Mouse (Mus musculus): Measurements from ENCODE around the gene Btg2.

Gene Btg2

DNA sequence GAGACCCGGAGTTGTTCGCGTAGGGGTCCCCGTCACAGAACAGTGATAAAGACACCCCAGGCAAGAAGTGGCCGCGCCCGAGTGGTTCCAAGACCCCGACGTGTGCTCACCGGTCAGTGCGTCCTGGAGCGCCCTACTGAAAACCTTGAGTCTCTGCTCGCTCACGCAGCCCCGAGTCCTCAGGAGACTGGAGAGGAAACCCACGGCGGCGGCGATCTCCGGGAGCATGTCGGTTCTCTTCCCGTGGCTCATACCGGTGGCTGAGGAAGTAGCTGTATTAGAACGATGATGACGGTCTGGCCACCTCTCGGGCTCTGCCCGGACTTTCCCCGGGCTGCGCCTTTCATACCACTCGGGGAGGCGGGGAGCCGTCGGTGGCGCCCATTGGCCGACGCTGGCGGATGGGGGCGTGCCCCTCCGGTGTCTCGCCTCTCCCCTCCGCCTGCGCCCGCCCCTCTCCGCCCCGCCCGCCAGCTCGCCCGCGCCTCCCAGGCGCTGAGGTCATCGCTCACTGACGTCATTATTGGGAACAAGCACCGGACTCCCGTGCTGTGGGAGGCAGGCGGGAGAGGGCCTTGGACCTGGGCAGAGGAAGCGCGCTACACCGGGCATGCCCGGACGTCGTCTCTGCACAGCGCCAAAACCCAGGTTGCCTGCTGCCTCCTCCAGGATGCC is at the start of gene Btg2:
Gene Btg2, minus strand, starts transcription at position 319 of the 675 bp plus-strand sequence.
- DNase-seq (ENCODE audit: low spot score in 2 of 2), result peak; percentile 94 to 96

DNA sequence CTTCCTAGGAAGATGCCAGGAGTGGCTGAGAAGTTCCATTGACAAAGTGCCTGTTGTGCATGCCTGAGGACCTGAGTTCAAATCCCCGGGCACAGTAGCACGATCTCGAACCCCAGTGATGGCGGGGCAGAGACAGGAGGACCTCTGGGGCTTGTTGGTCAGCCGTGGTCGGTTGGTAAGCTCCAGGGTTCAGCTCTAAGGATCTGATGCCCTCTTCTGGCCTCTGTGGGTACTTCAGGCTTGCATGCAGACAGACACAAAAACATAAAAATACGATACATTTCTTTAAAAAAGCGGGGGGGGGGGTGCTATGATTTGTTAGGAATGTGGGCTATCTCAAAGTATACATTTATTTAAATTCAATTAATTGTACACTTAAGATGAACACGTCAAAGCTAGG is 43.3 kb upstream of the Btg2 start:
- DNase-seq (ENCODE audit: low spot score in 2 of 2), result no peak

DNA sequence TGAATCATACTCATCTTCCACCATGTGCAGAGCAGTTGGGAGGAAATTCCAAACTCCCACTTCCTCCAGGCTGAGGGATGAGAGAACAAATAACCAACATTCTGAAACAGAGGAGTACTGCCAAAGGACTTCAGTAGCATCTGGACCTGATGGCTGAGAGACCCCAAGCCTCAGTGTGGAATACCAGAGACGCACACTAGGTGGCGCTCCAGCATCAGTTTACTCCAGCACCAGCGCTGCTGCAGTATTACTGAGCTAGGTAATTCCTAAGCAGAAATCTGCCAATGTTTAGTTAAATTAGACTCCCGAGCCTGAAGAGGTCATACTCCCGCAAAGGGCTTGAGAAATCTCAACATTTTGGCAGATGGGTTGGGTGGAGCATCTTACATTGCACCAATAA is 41.3 kb upstream of the Btg2 start:
- peak; percentile 93 for DNase-seq (ENCODE audit: low spot score in 2 of 2)

- no peak for DNase-seq (ENCODE audit: low spot score in 2 of 2)
Measured at GRCm38 (mm10) chr1:134117110-134117509, 38.2 kb upstream of the Btg2 start.

- DNase-seq (ENCODE audit: low spot score in 2 of 2), result no peak
Measured at GRCm38 (mm10) chr1:134115424-134115823, 36.5 kb upstream of the Btg2 start.

- DNase-seq (ENCODE audit: low spot score in 2 of 2), result no peak
Measured at GRCm38 (mm10) chr1:134114730-134115129, 35.8 kb upstream of the Btg2 start.

DNA sequence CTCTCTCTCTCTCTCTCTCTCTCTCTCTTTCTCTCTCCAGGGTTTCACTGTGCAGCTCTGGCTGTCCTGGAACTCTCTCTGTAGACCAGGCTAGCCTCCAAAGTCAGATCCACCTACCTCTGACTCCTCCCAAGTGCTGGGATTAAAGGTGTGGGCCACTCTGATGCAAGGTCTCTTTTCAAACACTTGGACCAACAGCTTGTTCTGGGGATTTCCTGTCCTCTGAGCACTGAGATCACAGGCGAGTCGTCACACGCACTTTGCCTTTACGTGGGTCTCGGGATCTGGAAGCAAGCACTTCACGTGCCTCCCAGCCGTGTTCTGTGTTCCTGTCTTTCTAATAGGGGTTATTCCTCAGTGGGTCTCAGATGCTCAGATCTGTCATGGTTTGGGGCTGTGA is 35.1 kb upstream of the Btg2 start:
- no peak for DNase-seq (ENCODE audit: low spot score in 2 of 2)

- no peak for DNase-seq (ENCODE audit: low spot score in 2 of 2)
Measured at GRCm38 (mm10) chr1:134113560-134113959, 34.6 kb upstream of the Btg2 start.

- no peak for DNase-seq (ENCODE audit: low spot score in 2 of 2)
Measured at GRCm38 (mm10) chr1:134110979-134111378, 32.1 kb upstream of the Btg2 start, which contains the start of gene Chit1. Gene Chit1 (plus strand): TSS chr1:134111242.

- DNase-seq (ENCODE audit: low spot score in 2 of 2), result no peak
Measured at GRCm38 (mm10) chr1:134110449-134110848, 31.5 kb upstream of the Btg2 start.

DNA sequence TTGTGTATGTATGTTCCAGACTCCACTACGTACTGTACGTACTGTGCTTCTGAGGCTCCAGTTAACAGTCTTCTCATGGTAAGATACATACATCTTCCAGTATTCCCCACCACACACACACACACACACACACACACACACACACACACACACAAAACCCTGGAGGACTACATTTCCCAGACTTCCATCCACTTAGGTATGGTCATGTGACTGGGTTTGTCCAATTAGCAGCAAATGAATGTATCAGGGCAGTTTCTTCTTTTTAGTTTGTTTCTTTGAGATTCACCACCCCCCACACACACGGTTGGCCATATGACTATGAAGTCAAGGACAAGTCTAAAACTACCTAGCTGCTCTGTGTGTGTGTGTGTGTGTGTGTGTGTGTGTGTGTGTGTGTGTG is 31.1 kb upstream of the Btg2 start:
- no peak for DNase-seq (ENCODE audit: low spot score in 2 of 2)

GRCm38 (mm10) chr1:134107777-134108176 is 28.9 kb upstream of the Btg2 start:
- DNase-seq (ENCODE audit: low spot score in 2 of 2), result no peak

DNA sequence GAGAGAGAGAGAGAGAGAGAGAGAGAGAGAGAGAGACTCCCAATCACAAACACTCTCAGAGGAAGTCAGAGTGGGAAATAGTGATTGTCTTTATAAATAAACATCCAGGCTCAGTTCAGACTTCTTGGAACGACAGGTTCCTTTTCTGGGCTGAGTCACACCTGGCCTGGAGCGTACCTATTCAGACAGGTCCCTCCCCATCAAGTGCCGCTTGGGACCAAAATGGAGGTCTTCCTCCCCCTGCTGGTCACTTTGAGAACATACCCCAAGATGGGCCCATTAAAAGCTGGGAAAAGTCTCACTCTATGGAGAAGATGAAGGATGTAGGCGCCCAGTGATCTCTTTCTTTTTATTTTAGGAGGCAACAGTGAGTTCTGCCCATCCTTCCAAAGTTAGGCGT is 27.8 kb upstream of the Btg2 start:
- peak; percentile 52 to 71 for DNase-seq (ENCODE audit: low spot score in 2 of 2)

GRCm38 (mm10) chr1:134105764-134106430 is 27.0 kb upstream of the Btg2 start:
- DNase-seq (ENCODE audit: low spot score in 2 of 2), result no peak

DNA sequence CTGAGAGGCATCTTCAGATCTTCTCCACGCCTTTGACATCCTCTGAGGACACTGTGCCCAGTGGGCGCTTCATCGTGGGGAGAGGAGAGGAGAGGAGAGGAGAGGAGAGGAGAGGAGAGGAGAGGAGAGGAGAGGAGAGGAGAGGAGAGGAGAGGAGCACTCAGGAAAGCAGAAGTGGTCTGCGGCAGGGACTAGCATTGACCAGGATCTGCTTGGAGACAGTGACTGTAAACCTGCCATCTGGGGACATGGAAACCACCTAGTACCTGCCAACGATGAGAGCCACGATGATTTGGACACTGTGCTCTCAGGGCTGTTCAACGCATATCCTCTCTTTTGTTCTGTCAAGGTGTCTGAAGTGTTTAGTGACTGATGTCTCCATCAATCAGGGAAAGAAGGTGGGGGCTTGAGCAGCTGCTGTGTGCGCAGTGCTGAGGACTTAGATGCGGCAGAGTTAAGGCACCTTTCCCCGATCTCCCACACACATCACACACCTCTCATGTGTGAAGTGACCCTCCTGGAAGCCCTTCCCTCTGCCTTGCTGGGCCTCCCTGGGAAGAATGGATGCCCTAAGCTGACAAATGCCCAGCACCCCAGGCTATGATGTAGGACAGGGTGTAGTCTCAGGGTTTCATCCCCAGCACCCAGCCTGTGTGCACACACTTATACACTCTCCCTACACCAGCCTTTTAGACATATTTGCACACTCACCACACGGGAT is 26.3 kb upstream of the Btg2 start:
- no peak for DNase-seq (ENCODE audit: low spot score in 2 of 2)

GRCm38 (mm10) chr1:134103861-134104260 is 24.9 kb upstream of the Btg2 start:
- DNase-seq (ENCODE audit: low spot score in 2 of 2), result no peak

DNA sequence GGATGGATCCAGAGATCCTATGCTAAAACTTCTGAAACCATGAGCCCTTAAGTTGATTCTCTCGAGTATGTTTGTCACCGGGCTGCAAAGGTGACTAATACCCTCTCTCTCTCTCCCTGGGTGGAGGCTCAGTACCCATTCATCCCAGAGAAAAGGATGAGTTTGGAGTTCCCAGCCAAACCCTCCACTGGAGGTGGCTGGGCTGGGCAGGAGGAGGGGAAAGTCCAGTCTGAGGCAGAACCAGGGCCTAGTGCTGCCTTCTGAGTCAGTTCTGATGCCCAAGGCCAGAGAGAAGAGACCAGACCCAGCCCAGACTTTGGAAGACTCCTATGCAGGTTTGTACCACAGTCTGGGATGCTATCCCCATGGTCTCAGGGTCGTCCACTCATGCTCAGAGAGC is 22.7 kb upstream of the Btg2 start:
- DNase-seq (ENCODE audit: low spot score in 2 of 2), result no peak

GRCm38 (mm10) chr1:134100928-134101327 is 22.0 kb upstream of the Btg2 start:
- no peak for DNase-seq (ENCODE audit: low spot score in 2 of 2)

DNA sequence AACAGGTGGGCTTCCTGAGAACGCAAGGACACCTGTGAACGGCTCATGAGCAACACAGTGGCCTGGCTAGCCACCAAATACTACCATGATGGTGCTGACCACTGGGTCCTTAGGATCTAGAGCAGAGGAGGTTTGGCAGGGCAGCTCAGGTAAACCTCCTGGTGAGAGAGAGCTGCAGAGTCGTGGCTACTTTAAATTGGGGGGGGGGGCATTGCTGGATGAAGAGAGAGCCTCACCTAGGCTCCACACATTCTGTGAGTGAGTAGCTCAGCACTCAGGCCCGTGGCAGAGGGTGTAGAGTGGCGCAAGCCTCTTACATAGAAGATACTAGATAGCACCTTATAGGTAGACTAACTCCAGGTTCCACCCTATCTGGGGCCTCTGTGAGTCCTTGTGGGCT is 21.5 kb upstream of the Btg2 start:
- DNase-seq (ENCODE audit: low spot score in 2 of 2), result no peak

DNA sequence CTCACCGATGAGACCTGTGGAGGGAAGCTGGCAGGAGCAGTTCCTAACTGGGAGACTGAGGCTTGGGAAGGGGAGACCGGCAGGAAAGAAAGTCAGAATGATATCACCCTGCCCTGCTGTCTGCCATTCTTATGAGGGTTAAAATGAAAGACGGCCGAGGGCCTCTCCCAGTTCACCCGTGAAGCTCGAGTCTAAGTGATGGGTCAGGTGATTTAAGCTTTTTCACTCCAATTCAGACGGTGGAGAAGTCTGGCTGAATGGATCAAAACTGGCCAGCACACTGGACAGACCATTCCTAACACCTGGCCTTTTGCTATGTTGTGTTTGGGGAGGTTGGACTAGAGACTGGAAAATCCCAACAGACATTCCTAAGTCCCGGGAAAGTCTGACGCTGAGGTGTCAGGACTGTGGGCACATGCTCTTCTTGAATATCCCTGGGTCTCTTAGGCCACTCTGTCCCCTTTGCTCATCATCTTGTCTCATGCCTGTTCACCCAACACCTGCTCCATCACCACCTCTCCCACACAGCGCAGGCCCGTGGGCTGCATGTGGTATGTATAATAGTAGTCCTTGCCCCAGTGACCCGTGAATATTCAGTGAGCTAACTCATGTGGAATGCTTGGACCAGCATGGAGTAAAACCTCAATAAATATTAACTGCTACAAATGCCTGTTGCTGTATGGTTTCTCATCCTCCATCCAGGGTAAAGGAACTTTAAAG is 20.8 kb upstream of the Btg2 start:
- DNase-seq (ENCODE audit: low spot score in 2 of 2), result no peak

DNA sequence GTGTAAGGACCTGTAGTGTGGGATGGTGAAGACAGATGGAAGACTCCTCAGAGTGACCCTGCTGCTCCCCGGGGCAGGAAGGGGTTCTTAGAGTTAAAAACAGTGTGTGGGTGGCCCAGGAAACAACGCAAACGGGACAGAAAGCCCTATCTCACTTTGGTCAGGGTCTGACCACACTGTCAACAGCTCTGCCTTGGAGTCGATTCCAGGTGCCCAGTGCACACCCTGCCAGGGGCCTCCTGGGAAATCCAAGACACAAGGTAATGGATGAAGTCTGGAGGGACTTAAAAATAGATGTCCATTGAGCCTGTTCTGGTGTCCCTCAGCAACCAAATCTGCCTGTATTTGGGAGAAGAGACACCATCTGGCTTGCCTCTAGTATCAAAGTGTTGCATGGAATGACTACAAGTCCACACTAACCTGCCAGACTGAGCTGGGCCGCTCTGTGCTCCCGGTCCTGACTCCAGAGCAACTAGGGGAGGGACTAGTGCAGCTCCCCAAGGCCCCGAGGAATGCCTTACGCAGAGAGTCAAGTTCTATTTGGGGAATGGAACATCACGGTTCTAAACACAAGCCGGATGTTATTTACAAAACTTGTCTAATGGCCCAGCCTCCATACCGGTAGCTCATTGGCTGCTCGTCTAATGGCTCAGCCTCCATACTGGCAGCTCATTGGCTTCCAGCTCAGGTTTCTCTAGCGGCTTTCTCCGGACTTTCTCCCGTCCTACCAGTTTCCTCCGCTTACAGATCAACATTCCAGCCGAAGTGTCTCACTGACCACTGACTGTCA is 20.0 kb upstream of the Btg2 start:
- DNase-seq (ENCODE audit: low spot score in 2 of 2), result peak in 1 of 2 experiments; percentile 66

Data from frontal cortex, postnatal 36 days (tissue).